Mouse (Mus musculus): ENCODE measurements at regions not wholly inside any gene's neighbourhood (a gene's known extent, or its start where the extent isn't known, plus 50 kb on each side); places are given as distances from the start of the nearest gene placed in this dataset.

GRCm38 (mm10) chr3:16888132-16888531, 881.9 kb upstream of the Gm5150 start:
- in situ Hi-C loops (cut with MboI; ENCODE audit: low pct_unique_long_range_greater_than_20kb): no loop called here
- ChIA-PET CTCF (no interaction called here), POLR2A (no interaction called here)
- no peak for TF ChIP-seq CTCF (IDR thresholded peaks at IDR 0.05)
- H3K27me3 ChIP-seq: no peaks in the 10 kb centered on the region
- DNase-seq (ENCODE audit: low read depth, low spot score): no peak
- ATAC-seq: no peak

- no peaks in the 10 kb centered on the region for H3K27me3 ChIP-seq
- DNase-seq (ENCODE audit: low read depth, low spot score) (no peak), ATAC-seq (no peak)
- ChIA-PET POLR2A (no interaction called here), CTCF (interaction anchor here (0.9 kb wide), 1 partner anchor 15 kb away, joined by 3 read pairs; no protein-coding TSS in a partner anchor)
- no peak for TF ChIP-seq CTCF (IDR thresholded peaks at IDR 0.05)
- in situ Hi-C loops (cut with MboI; ENCODE audit: low pct_unique_long_range_greater_than_20kb): no loop called here
Measured at GRCm38 (mm10) chr3:16872337-16873117, 866.3 kb upstream of the Gm5150 start.

- in situ Hi-C loops (cut with MboI; ENCODE audit: low pct_unique_long_range_greater_than_20kb): no loop called here
- ATAC-seq: no peak
- DNase-seq (ENCODE audit: low read depth, low spot score): no peak
- H3K27me3 ChIP-seq: no peaks in the 10 kb centered on the region
- POLR2A ChIA-PET: no interaction called here
- CTCF ChIA-PET: interaction anchor here (1.2 kb wide), 1 partner anchor 15 kb away, joined by 3 read pairs; no protein-coding TSS in a partner anchor
- no peak for TF ChIP-seq CTCF (IDR thresholded peaks at IDR 0.05)
Measured at GRCm38 (mm10) chr3:16860034-16860433, 853.8 kb upstream of the Gm5150 start.

DNA sequence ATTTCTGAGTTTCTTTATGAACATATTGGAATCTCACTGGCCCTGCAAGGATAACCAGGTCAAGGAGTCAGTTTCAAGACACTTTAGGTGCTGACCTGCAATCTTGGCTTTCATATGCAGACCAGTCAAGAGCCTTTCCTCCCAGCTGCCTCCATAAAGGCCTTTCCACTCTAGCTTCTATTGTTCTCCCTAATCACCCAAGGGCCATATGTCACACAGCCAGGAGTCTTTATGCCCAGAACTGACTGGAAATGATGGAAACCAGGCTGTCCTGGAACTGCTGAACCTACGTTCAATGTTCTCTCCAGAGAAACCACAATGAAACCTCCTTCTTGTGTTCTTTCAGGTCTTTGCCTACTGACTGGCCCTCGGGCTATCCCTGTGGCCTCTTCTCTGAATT, 852.7 kb upstream of the Gm5150 start:
- ChIA-PET POLR2A (no interaction called here), CTCF (interaction anchor here (1.2 kb wide), 1 partner anchor 17 kb away, joined by 3 read pairs; no protein-coding TSS in a partner anchor)
- no peak for DNase-seq (ENCODE audit: low read depth, low spot score)
- TF ChIP-seq CTCF (IDR thresholded peaks at IDR 0.05): no peak
- in situ Hi-C loops (cut with MboI; ENCODE audit: low pct_unique_long_range_greater_than_20kb): no loop called here
- ATAC-seq: no peak
- no peaks in the 10 kb centered on the region for H3K27me3 ChIP-seq

GRCm38 (mm10) chr3:16855251-16855650, 849.0 kb upstream of the Gm5150 start:
- no peak for TF ChIP-seq CTCF (IDR thresholded peaks at IDR 0.05)
- DNase-seq (ENCODE audit: low read depth, low spot score): no peak
- H3K27me3 ChIP-seq: peaks cover 3% of the 10 kb centered on the region
- in situ Hi-C loops (cut with MboI; ENCODE audit: low pct_unique_long_range_greater_than_20kb): no loop called here
- CTCF ChIA-PET: no interaction called here
- POLR2A ChIA-PET: no interaction called here
- no peak for ATAC-seq

GRCm38 (mm10) chr3:16853992-16854391, 847.8 kb upstream of the Gm5150 start:
- CTCF ChIA-PET: no interaction called here
- POLR2A ChIA-PET: no interaction called here
- DNase-seq (ENCODE audit: low read depth, low spot score): no peak
- no peak for TF ChIP-seq CTCF (IDR thresholded peaks at IDR 0.05)
- in situ Hi-C loops (cut with MboI; ENCODE audit: low pct_unique_long_range_greater_than_20kb): no loop called here
- ATAC-seq: no peak
- H3K27me3 ChIP-seq: peaks cover 10% of the 10 kb centered on the region

DNA sequence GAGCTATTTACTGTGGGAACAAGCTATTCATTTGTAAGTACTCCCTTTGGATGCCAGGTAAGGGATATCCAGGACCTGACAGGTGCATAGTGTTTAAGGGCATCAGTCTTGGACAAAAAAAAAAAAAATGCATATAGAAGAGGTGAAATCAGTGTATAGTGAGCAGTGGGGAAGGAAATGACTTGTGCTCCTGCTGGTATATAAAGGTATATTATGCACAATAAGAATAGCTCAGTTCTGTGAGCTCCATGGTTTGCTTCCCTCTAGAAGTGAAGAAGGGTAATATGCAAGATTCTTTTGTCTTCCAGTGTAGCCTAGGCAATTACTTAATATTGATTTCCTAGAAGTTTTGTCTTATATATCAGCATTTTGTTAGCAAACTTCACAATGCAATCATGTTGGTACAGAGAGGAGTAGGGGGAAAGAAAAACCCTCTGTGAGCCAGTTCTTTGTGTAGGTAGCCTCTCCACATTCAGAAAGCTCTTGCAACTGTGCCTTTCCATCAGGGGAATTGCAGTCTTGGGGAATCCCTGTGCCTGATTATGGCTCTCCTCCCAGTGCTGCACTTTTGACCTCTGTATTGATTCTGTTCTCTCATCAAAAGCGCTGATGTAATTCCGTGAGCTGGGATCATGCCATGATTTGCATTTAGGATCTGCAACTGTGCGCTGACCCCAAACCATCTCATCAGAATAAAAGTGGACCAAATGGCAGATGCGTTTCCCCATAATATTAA, 840.7 kb upstream of the Gm5150 start:
- H3K27me3 ChIP-seq: peaks cover 9% of the 10 kb centered on the region
- ATAC-seq: no peak
- in situ Hi-C loops (cut with MboI; ENCODE audit: low pct_unique_long_range_greater_than_20kb): no loop called here
- TF ChIP-seq CTCF (IDR thresholded peaks at IDR 0.05): no peak
- POLR2A ChIA-PET: no interaction called here
- CTCF ChIA-PET: interaction anchor here (1.2 kb wide), 1 partner anchor 9 kb away, joined by 3 read pairs; no protein-coding TSS in a partner anchor
- DNase-seq (ENCODE audit: low read depth, low spot score): no peak

GRCm38 (mm10) chr3:16820536-16820935, 814.3 kb upstream of the Gm5150 start:
- CTCF ChIA-PET: interaction anchor here (1.4 kb wide), 1 partner anchor 12 kb away, joined by 3 read pairs; no protein-coding TSS in a partner anchor
- no peak for TF ChIP-seq CTCF (IDR thresholded peaks at IDR 0.05)
- no peak for ATAC-seq
- POLR2A ChIA-PET: no interaction called here
- in situ Hi-C loops (cut with MboI; ENCODE audit: low pct_unique_long_range_greater_than_20kb): no loop called here
- H3K27me3 ChIP-seq: peaks cover 13% of the 10 kb centered on the region
- DNase-seq (ENCODE audit: low read depth, low spot score): no peak

DNA sequence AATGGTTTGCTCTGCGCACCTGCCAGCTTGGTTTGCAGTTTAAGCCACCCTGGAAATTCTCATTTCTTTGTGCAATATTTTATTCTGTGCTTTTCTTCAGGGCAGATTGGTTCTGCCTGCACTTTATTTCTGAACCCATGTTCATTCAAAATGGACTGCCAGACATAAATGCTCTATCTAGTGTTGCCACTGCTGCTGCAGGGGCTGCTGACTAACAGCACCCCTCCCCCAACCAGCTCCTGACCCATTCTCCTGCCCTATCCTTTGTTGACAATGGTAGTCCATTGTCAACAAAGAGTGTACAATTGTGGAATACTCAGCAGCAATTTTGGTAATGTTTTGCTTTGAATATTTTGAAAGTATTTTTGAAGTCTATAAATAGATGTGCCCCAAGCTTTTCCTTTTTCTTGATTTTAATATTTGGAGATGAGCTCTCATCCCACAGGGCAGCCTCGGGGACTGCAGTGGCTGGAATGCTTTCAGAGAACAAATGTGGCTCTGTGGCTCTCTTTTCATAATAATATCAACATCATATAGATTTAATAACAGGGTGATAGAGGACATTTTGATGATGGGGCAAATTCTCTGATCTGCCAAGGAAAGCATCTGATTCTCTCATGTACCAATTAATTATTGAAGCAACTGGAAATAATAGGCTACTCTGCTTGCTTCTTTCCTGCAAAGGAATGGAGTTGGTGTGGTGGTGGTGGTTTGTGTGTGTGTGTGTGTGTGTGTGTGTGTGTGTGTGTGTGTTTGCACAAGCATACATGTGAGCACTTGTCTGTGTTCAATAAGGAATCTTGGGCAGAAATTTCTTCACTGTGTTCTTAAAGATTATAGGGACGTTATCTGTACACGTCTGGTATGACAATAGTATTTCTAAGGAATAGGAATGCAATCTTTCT, 813.2 kb upstream of the Gm5150 start:
- TF ChIP-seq CTCF (IDR thresholded peaks at IDR 0.05): no peak
- H3K27me3 ChIP-seq: peaks cover 13% of the 10 kb centered on the region
- DNase-seq (ENCODE audit: low read depth, low spot score) (no peak), ATAC-seq (no peak)
- in situ Hi-C loops (cut with MboI; ENCODE audit: low pct_unique_long_range_greater_than_20kb): no loop called here
- ChIA-PET POLR2A (no interaction called here), CTCF (interaction anchor here (1.7 kb wide), 1 partner anchor 10 kb away, joined by 4 read pairs; no protein-coding TSS in a partner anchor)

GRCm38 (mm10) chr3:16816814-16817213, 810.6 kb upstream of the Gm5150 start:
- in situ Hi-C loops (cut with MboI; ENCODE audit: low pct_unique_long_range_greater_than_20kb): no loop called here
- peaks cover 15% of the 10 kb centered on the region for H3K27me3 ChIP-seq
- TF ChIP-seq CTCF (IDR thresholded peaks at IDR 0.05): no peak
- CTCF ChIA-PET: interaction anchor here (1.0 kb wide), 1 partner anchor 15 kb away, joined by 3 read pairs; no protein-coding TSS in a partner anchor
- ATAC-seq (no peak), DNase-seq (ENCODE audit: low read depth, low spot score) (no peak)
- POLR2A ChIA-PET: no interaction called here

Measured in Patski (cell line).